Mouse (Mus musculus) midbrain, embryonic 14.5 days (tissue): ENCODE results near the gene Chrm3. TPM values are rescaled to one million over a fixed set of nuclear protein-coding genes. Genes with fewer than 3 reads are reported as not detected.

Experiments
- ATAC-seq: fragments of 200-750 bp; cut with Nextera tagmentation; 2 replicates; pipeline ENCODE4 v1.8.0; 2017; ENCODE audit warnings: moderate number of reproducible peaks, moderate library complexity; ENCODE audit not compliant: low FRiP score, low TSS enrichment
- DNase-seq: peaks from one replicate; pipeline ENCODE4 v3.0.0-alpha.2; 2015
- H3K27ac ChIP-seq: fragments of 300-500 bp; sonication (generic); replicated peaks from 2 replicates; pipeline ENCODE4 v1.5.1; 2014; ENCODE audit warnings: mild to moderate bottlenecking, low read depth, low read length, moderate library complexity
- H3K27me3 ChIP-seq: fragments of 300-500 bp; sonication (generic); 2 replicates; pipeline ENCODE4 v1.6.1; 2014; ENCODE audit warnings: low read length, control low read depth, mixed read lengths; ENCODE audit not compliant: control insufficient read depth, insufficient read depth
- H3K36me3 ChIP-seq: fragments of 300-500 bp; sonication (generic); 2 replicates; pipeline ENCODE4 v1.6.1; 2014; ENCODE audit warnings: low read length, control low read depth; ENCODE audit not compliant: control insufficient read depth, insufficient read depth
- H3K4me1 ChIP-seq: fragments of 300-500 bp; sonication (generic); 2 replicates; pipeline ENCODE4 v1.6.1; 2014; ENCODE audit warnings: mild to moderate bottlenecking, antibody characterized with exemption, low read length, control low read depth; ENCODE audit not compliant: control insufficient read depth, insufficient read depth
- H3K4me2 ChIP-seq: fragments of 300-500 bp; sonication (generic); 2 replicates; pipeline ENCODE4 v1.6.1; 2014; ENCODE audit warnings: mild to moderate bottlenecking, low read length, moderate library complexity
- H3K4me3 ChIP-seq: fragments of 300-500 bp; sonication (generic); replicated peaks from 2 replicates; pipeline ENCODE4 v1.5.1; 2014; ENCODE audit warnings: low read depth, low read length
- H3K9ac ChIP-seq: fragments of 300-500 bp; sonication (generic); replicated peaks from 2 replicates; pipeline ENCODE4 v1.6.1; 2014; ENCODE audit warnings: mild to moderate bottlenecking, low read length, moderate library complexity
- H3K9me3 ChIP-seq: fragments of 300-500 bp; sonication (generic); 2 replicates; pipeline ENCODE4 v1.6.1; 2016; ENCODE audit warnings: low read length, control low read depth, mixed read lengths; ENCODE audit not compliant: control insufficient read depth
- WGBS: fragments of 180-500 bp; shearing (Covaris S2); extraction: QIAGEN DNeasy Blood & Tissue Kit; methylation state at CpG from one replicate; pipeline ENCODE4 v1.1.7; 2014; 5-methylcytosine and 5-hydroxymethylcytosine counted together
- polyA plus RNA-seq: library from polyadenylated mRNA; unstranded; fragments of >200 nt; fragmentation: Nextera tagmentation; extraction: Ambion mirVana; gene quantifications from 2 replicates; pipeline ENCODE4 v1.2.1, GENCODE M21; 2014

Chrm3 gene
- polyA plus RNA-seq, 1 experiment from 2014 or later, result 2.7 TPM

GRCm38 (mm10) chr13:9977699-9978098, 382.9 kb downstream of the Chrm3 start:
- H3K9me3 ChIP-seq, result no peaks in the 10 kb centered on the region
- H3K9ac ChIP-seq, result no peak overlapping the region
- ATAC-seq (peak; percentile 55; the same call in 1 of the 2 replicates), DNase-seq (peak; percentile 23)
- H3K4me2 ChIP-seq, result no peak overlapping the region
- H3K27me3 ChIP-seq, result no peaks in the 10 kb centered on the region
- no peak overlapping the region for H3K27ac ChIP-seq
- no peaks in the 10 kb centered on the region for H3K36me3 ChIP-seq
- WGBS, result 81% methylated on average over 1 of the region's 1 CpGs
- H3K4me1 ChIP-seq, result no peaks in the 10 kb centered on the region
- no peak overlapping the region for H3K4me3 ChIP-seq

GRCm38 (mm10) chr13:9973742-9974321, 386.8 kb downstream of the Chrm3 start:
- peak; percentile 23 for DNase-seq
- H3K27ac ChIP-seq, result no peak overlapping the region
- WGBS, result 20% methylated on average over 2 of the region's 2 CpGs
- H3K9me3 ChIP-seq, result no peaks in the 10 kb centered on the region
- H3K4me3 ChIP-seq, result no peak overlapping the region
- no peak overlapping the region for H3K9ac ChIP-seq
- H3K36me3 ChIP-seq, result no peaks in the 10 kb centered on the region
- no peaks in the 10 kb centered on the region for H3K4me1 ChIP-seq
- no peak for ATAC-seq
- no peaks in the 10 kb centered on the region for H3K27me3 ChIP-seq
- H3K4me2 ChIP-seq, result no peak overlapping the region

GRCm38 (mm10) chr13:9971845-9972244, 388.8 kb downstream of the Chrm3 start:
- Histone ChIP-seq H3K4me2 (no peak overlapping the region), H3K4me1 (no peaks in the 10 kb centered on the region), H3K4me3 (no peak overlapping the region), H3K9me3 (no peaks in the 10 kb centered on the region), H3K27me3 (no peaks in the 10 kb centered on the region), H3K27ac (no peak overlapping the region), H3K9ac (no peak overlapping the region), H3K36me3 (no peaks in the 10 kb centered on the region)
- DNase-seq, result no peak
- WGBS, result 47% methylated on average over 4 of the region's 4 CpGs
- ATAC-seq, result no peak

GRCm38 (mm10) chr13:9952619-9953018, 408.0 kb downstream of the Chrm3 start:
- Histone ChIP-seq H3K27ac (no peak overlapping the region), H3K9ac (no peak overlapping the region), H3K4me2 (no peak overlapping the region), H3K9me3 (no peaks in the 10 kb centered on the region), H3K27me3 (no peaks in the 10 kb centered on the region), H3K36me3 (no peaks in the 10 kb centered on the region), H3K4me1 (no peaks in the 10 kb centered on the region), H3K4me3 (no peak overlapping the region)
- no peak for DNase-seq
- no peak for ATAC-seq

- no peak overlapping the region for H3K4me3 ChIP-seq
- no peaks in the 10 kb centered on the region for H3K36me3 ChIP-seq
- H3K27me3 ChIP-seq, result no peaks in the 10 kb centered on the region
- no peak for DNase-seq
- no peaks in the 10 kb centered on the region for H3K9me3 ChIP-seq
- ATAC-seq, result no peak
- no peaks in the 10 kb centered on the region for H3K4me1 ChIP-seq
- 93% methylated on average over 1 of the region's 1 CpGs for WGBS
- H3K27ac ChIP-seq, result no peak overlapping the region
- H3K4me2 ChIP-seq, result no peak overlapping the region
- H3K9ac ChIP-seq, result no peak overlapping the region
Measured at GRCm38 (mm10) chr13:9951376-9951775, 409.3 kb downstream of the Chrm3 start.

GRCm38 (mm10) chr13:9949091-9949490, 411.6 kb downstream of the Chrm3 start:
- no peak overlapping the region for H3K27ac ChIP-seq
- H3K9ac ChIP-seq, result no peak overlapping the region
- no peak for DNase-seq
- no peak overlapping the region for H3K4me3 ChIP-seq
- no peaks in the 10 kb centered on the region for H3K9me3 ChIP-seq
- H3K4me1 ChIP-seq, result no peaks in the 10 kb centered on the region
- 92% methylated on average over 4 of the region's 4 CpGs for WGBS
- ATAC-seq, result no peak
- H3K27me3 ChIP-seq, result no peaks in the 10 kb centered on the region
- no peaks in the 10 kb centered on the region for H3K36me3 ChIP-seq
- H3K4me2 ChIP-seq, result no peak overlapping the region

GRCm38 (mm10) chr13:9940186-9940585, 420.5 kb downstream of the Chrm3 start:
- Histone ChIP-seq H3K27ac (no peak overlapping the region), H3K36me3 (no peaks in the 10 kb centered on the region), H3K4me2 (no peak overlapping the region), H3K9ac (no peak overlapping the region), H3K4me3 (no peak overlapping the region), H3K27me3 (no peaks in the 10 kb centered on the region), H3K9me3 (no peaks in the 10 kb centered on the region), H3K4me1 (no peaks in the 10 kb centered on the region)
- no peak for ATAC-seq
- 72% methylated on average over 1 of the region's 1 CpGs for WGBS
- DNase-seq, result no peak

GRCm38 (mm10) chr13:9938798-9939485, 421.7 kb downstream of the Chrm3 start:
- Histone ChIP-seq H3K4me1 (no peaks in the 10 kb centered on the region), H3K27ac (no peak overlapping the region), H3K4me3 (no peak overlapping the region), H3K36me3 (no peaks in the 10 kb centered on the region), H3K9me3 (no peaks in the 10 kb centered on the region), H3K9ac (no peak overlapping the region), H3K27me3 (no peaks in the 10 kb centered on the region), H3K4me2 (no peak overlapping the region)
- no peak for ATAC-seq
- no peak for DNase-seq
- 67% methylated on average over 3 of the region's 3 CpGs for WGBS

GRCm38 (mm10) chr13:9932714-9933113, 427.9 kb downstream of the Chrm3 start:
- no peak overlapping the region for H3K4me3 ChIP-seq
- no peaks in the 10 kb centered on the region for H3K27me3 ChIP-seq
- no peaks in the 10 kb centered on the region for H3K9me3 ChIP-seq
- no peak overlapping the region for H3K4me2 ChIP-seq
- no peak overlapping the region for H3K9ac ChIP-seq
- no peaks in the 10 kb centered on the region for H3K36me3 ChIP-seq
- WGBS, result 71% methylated on average over 4 of the region's 4 CpGs
- 0 out of 2 replicates have a peak, but pooled peaks cover 4% of the 10 kb centered on the region for H3K4me1 ChIP-seq
- ATAC-seq, result no peak
- no peak for DNase-seq
- H3K27ac ChIP-seq, result no peak overlapping the region
